Mouse (Mus musculus) B cell, adult 62 days (primary cell): ENCODE results near the gene Il7r. TPM values are rescaled to one million over a fixed set of nuclear protein-coding genes. Genes with fewer than 3 reads are reported as not detected.

Experiments used
- total RNA-seq: library from RNA; stranded (reverse); gene quantifications from 4 replicates; pipeline ENCODE4 v1.2.4, GENCODE M21; 2023

Gene Il7r
- 1.0 to 2.4 TPM (median 1.6 TPM) in 4 replicates for total RNA-seq

DNA sequence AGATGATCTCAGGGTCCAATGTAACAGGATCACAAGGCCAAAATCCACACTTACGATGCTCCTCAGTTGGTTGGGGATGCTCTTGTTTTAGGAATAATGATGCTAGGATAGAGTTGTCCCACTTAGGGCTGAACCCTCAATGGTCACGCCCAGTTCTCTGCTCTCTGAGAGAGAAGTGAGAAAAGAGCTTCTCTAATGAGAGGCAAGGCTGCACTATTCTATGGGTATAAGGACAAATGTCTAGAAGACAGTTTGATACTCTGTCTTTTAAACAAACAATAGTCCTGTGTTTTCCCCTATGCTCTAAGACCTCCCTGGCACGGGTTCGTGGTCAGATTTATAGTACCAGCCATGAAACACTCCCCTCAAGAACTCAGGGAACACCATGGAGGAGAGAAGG, at the start of gene Il7r:
Il7r (minus strand) TSS at position 101 of the 400 bp plus-strand sequence.

Other genes with a start within 250 kb of the Il7r start
- not detected in 4 replicates for gene Ugt3a2, start 194.6 kb downstream of the Il7r start, total RNA-seq
- gene Capsl, start 94.1 kb downstream of the Il7r start, total RNA-seq = not detected in 4 replicates
- 0.27 to 1.1 TPM (median 0.61 TPM) in 4 replicates for gene Spef2, start 218.7 kb upstream of the Il7r start, total RNA-seq